Mouse (Mus musculus) common myeloid progenitor, adult 5-6 weeks (primary cell): ENCODE data around the gene Nudt21. TPM values are rescaled to one million over a fixed set of nuclear protein-coding genes. Genes with fewer than 3 reads are reported as not detected.

ENCODE experiments used
- ATAC-seq: replicated peaks from 2 replicates; pipeline ENCODE4 v1.8.0; 2016; ENCODE audit warnings: low read depth, mild to moderate bottlenecking, moderate TSS enrichment, inconsistent platforms; ENCODE audit not compliant: poor library complexity, severe bottlenecking
- total RNA-seq: library from RNA; stranded (forward); fragments of 200-1000, 187-1606 nt; gene quantifications from 2 replicates; pipeline ENCODE4 v1.2.3, GENCODE M21; 2017

Gene Nudt21
- 66.5 and 103 TPM in 2 replicates for total RNA-seq

GRCm38 (mm10) chr8:94036944-94037524 lies at the start of gene Nudt21, which contains the start of gene Ogfod1:
Gene Nudt21 (minus strand): TSS chr8:94037031.
Gene Ogfod1 (plus strand): TSS chr8:94037198.
- peak; percentile 96 for ATAC-seq

- ATAC-seq: peak; percentile 66; the same call in 1 of the 2 replicates
These were observed 39.8 kb upstream of the Nudt21 start for GRCm38 (mm10) chr8:94076461-94077192.

- no peak for ATAC-seq
These were observed 32.0 kb upstream of the Nudt21 start for GRCm38 (mm10) chr8:94068793-94069192.

- no peak for ATAC-seq
These were observed 29.5 kb upstream of the Nudt21 start for GRCm38 (mm10) chr8:94066121-94066863.

GRCm38 (mm10) chr8:94057157-94057854 lies 20.5 kb upstream of the Nudt21 start:
- ATAC-seq: peak; percentile 80

GRCm38 (mm10) chr8:94052696-94053095 lies 15.9 kb upstream of the Nudt21 start:
- ATAC-seq: no peak

GRCm38 (mm10) chr8:94047845-94048244 lies 11.0 kb upstream of the Nudt21 start:
- no peak for ATAC-seq

- no peak for ATAC-seq
These were observed 975 bp upstream of the Nudt21 start for GRCm38 (mm10) chr8:94037806-94038205.

- ATAC-seq: peak; percentile 45
These were observed 290 bp downstream of the Nudt21 start for GRCm38 (mm10) chr8:94036541-94036940.

- ATAC-seq: no peak
These were observed 1.6 kb downstream of the Nudt21 start for GRCm38 (mm10) chr8:94035200-94035599.

- ATAC-seq: no peak
These were observed 3.2 kb downstream of the Nudt21 start for GRCm38 (mm10) chr8:94033601-94034000.

- ATAC-seq: no peak
These were observed 7.1 kb downstream of the Nudt21 start for GRCm38 (mm10) chr8:94029701-94030100.

GRCm38 (mm10) chr8:94023916-94024315 lies 12.9 kb downstream of the Nudt21 start:
- ATAC-seq: no peak

- ATAC-seq: no peak
These were observed 23.7 kb downstream of the Nudt21 start for GRCm38 (mm10) chr8:94013026-94013612.

- peak; percentile 50 for ATAC-seq
These were observed 24.5 kb downstream of the Nudt21 start, which contains the start of gene Amfr for GRCm38 (mm10) chr8:94012013-94012951. Gene Amfr (minus strand): TSS chr8:94012842.

GRCm38 (mm10) chr8:94011076-94012012 lies 25.5 kb downstream of the Nudt21 start:
- ATAC-seq: peak; percentile 38

GRCm38 (mm10) chr8:94010101-94010705 lies 26.6 kb downstream of the Nudt21 start:
- ATAC-seq: no peak
